Mouse (Mus musculus) kidney, postnatal 0 days (tissue): Measurements from ENCODE around the gene Ell2. TPM values are rescaled to one million over a fixed set of nuclear protein-coding genes. Genes with fewer than 3 reads are reported as not detected.

Experiments
- ATAC-seq: fragments of 200-750 bp; cut with Nextera tagmentation; replicated peaks from 2 replicates; pipeline ENCODE4 v1.8.0; 2017; ENCODE audit warnings: low read depth, moderate number of reproducible peaks, moderate TSS enrichment, moderate library complexity; ENCODE audit not compliant: low FRiP score
- DNase-seq: peaks from one replicate; pipeline ENCODE4 v3.0.0-alpha.2; 2016; ENCODE audit warnings: low spot score
- H3K27ac ChIP-seq: fragments of 300-500 bp; sonication (generic); 2 replicates; pipeline ENCODE4 v1.5.1; 2014; ENCODE audit warnings: mild to moderate bottlenecking
- H3K27me3 ChIP-seq: fragments of 300-500 bp; sonication (generic); 2 replicates; pipeline ENCODE4 v1.6.1; 2014; ENCODE audit warnings: low read length, mixed read lengths; ENCODE audit not compliant: insufficient read depth
- H3K36me3 ChIP-seq: fragments of 300-500 bp; sonication (generic); 2 replicates; pipeline ENCODE4 v1.6.1; 2014; ENCODE audit warnings: low read length, mixed read lengths; ENCODE audit not compliant: insufficient read depth
- H3K4me1 ChIP-seq: fragments of 300-500 bp; sonication (generic); replicated peaks from 2 replicates; pipeline ENCODE4 v1.6.1; 2014; ENCODE audit warnings: antibody characterized with exemption, low read length, mixed read lengths; ENCODE audit not compliant: insufficient read depth
- H3K4me2 ChIP-seq: fragments of 300-500 bp; sonication (generic); 2 replicates; pipeline ENCODE4 v1.6.1; 2014; ENCODE audit warnings: mild to moderate bottlenecking, low read length, moderate library complexity, mixed read lengths
- H3K4me3 ChIP-seq: fragments of 300-500 bp; sonication (generic); replicated peaks from 2 replicates; pipeline ENCODE4 v1.5.1; 2014; ENCODE audit warnings: low read depth, low read length
- H3K9ac ChIP-seq: fragments of 300-500 bp; sonication (generic); 2 replicates; pipeline ENCODE4 v1.6.1; 2014; ENCODE audit warnings: low read depth, low read length
- H3K9me3 ChIP-seq: fragments of 300-500 bp; sonication (generic); replicated peaks from 2 replicates; pipeline ENCODE4 v1.6.1; 2016; ENCODE audit warnings: low read length, inconsistent platforms, mixed read lengths
- CTCF ChIP-seq: IDR thresholded peaks from 2 replicates; pipeline ENCODE4 v1.5.1; 2016; ENCODE audit warnings: antibody characterized with exemption, low read depth, mild to moderate bottlenecking, moderate library complexity
- WGBS: fragments of 180-500 bp; shearing (Covaris S2); extraction: QIAGEN DNeasy Blood & Tissue Kit; methylation state at CpG from one replicate; pipeline ENCODE4 v1.1.7; 2014; 5-methylcytosine and 5-hydroxymethylcytosine counted together
- polyA plus RNA-seq: library from polyadenylated mRNA; unstranded; fragments of >200 nt; fragmentation: Nextera tagmentation; extraction: Ambion mirVana; gene quantifications from 2 replicates; pipeline ENCODE4 v1.2.1, GENCODE M21; 2015

The Ell2 gene
- polyA plus RNA-seq, 1 experiment from 2014 or later, result 5.8 TPM

- no peak for ATAC-seq
- TF ChIP-seq CTCF, result no peak
- no peak overlapping the region for H3K27ac ChIP-seq
- 0 out of 2 replicates have a peak, but pooled peaks cover 3% of the 10 kb centered on the region for H3K4me1 ChIP-seq
- DNase-seq, result no peak
- H3K4me3 ChIP-seq, result no peak overlapping the region
- H3K36me3 ChIP-seq, result no peaks in the 10 kb centered on the region
- H3K4me2 ChIP-seq, result no peak overlapping the region
- 63% methylated on average over 1 of the region's 1 CpGs for WGBS
- H3K9ac ChIP-seq, result no peak overlapping the region
- H3K27me3 ChIP-seq, result no peaks in the 10 kb centered on the region
- no peaks in the 10 kb centered on the region for H3K9me3 ChIP-seq
These were observed 23.3 kb downstream of the Ell2 start for GRCm38 (mm10) chr13:75729834-75730233.

GRCm38 (mm10) chr13:75730717-75731116 is 24.2 kb downstream of the Ell2 start:
- H3K27me3 ChIP-seq, result no peaks in the 10 kb centered on the region
- H3K27ac ChIP-seq, result no peak overlapping the region
- DNase-seq, result no peak
- H3K4me2 ChIP-seq, result no peak overlapping the region
- ATAC-seq, result no peak
- no peak overlapping the region for H3K9ac ChIP-seq
- no peaks in the 10 kb centered on the region for H3K9me3 ChIP-seq
- H3K4me3 ChIP-seq, result no peak overlapping the region
- TF ChIP-seq CTCF, result no peak
- no peaks in the 10 kb centered on the region for H3K36me3 ChIP-seq
- H3K4me1 ChIP-seq, result 0 out of 2 replicates have a peak, but pooled peaks cover 3% of the 10 kb centered on the region

GRCm38 (mm10) chr13:75733594-75734161 is 27.1 kb downstream of the Ell2 start:
- H3K27me3 ChIP-seq, result no peaks in the 10 kb centered on the region
- H3K4me2 ChIP-seq, result no peak overlapping the region
- no peaks in the 10 kb centered on the region for H3K36me3 ChIP-seq
- no peak overlapping the region for H3K4me3 ChIP-seq
- DNase-seq, result no peak
- WGBS, result 54% methylated on average over 3 of the region's 3 CpGs
- no peaks in the 10 kb centered on the region for H3K9me3 ChIP-seq
- 0 out of 2 replicates have a peak, but pooled peaks cover under 1% of the 10 kb centered on the region for H3K4me1 ChIP-seq
- ATAC-seq, result no peak
- TF ChIP-seq CTCF, result no peak
- no peak overlapping the region for H3K27ac ChIP-seq
- H3K9ac ChIP-seq, result no peak overlapping the region

GRCm38 (mm10) chr13:75734231-75734630 is 27.7 kb downstream of the Ell2 start:
- DNase-seq, result no peak
- no peaks in the 10 kb centered on the region for H3K27me3 ChIP-seq
- no peak overlapping the region for H3K9ac ChIP-seq
- H3K27ac ChIP-seq, result no peak overlapping the region
- H3K4me1 ChIP-seq, result 0 out of 2 replicates have a peak, but pooled peaks cover 5% of the 10 kb centered on the region
- H3K9me3 ChIP-seq, result no peaks in the 10 kb centered on the region
- H3K4me2 ChIP-seq, result no peak overlapping the region
- ATAC-seq, result no peak
- H3K4me3 ChIP-seq, result no peak overlapping the region
- no peak for TF ChIP-seq CTCF
- H3K36me3 ChIP-seq, result no peaks in the 10 kb centered on the region
- WGBS, result 91% methylated on average over 5 of the region's 5 CpGs

- DNase-seq (no peak), ATAC-seq (no peak)
- H3K36me3 ChIP-seq, result no peaks in the 10 kb centered on the region
- no peak overlapping the region for H3K4me3 ChIP-seq
- H3K4me2 ChIP-seq, result no peak overlapping the region
- no peak overlapping the region for H3K27ac ChIP-seq
- 82% methylated on average over 1 of the region's 1 CpGs for WGBS
- H3K4me1 ChIP-seq, result 0 out of 2 replicates have a peak, but pooled peaks cover 5% of the 10 kb centered on the region
- no peaks in the 10 kb centered on the region for H3K27me3 ChIP-seq
- no peaks in the 10 kb centered on the region for H3K9me3 ChIP-seq
- no peak overlapping the region for H3K9ac ChIP-seq
- TF ChIP-seq CTCF, result no peak
These were observed 29.0 kb downstream of the Ell2 start for GRCm38 (mm10) chr13:75735606-75736005.

GRCm38 (mm10) chr13:75737991-75738390 is 31.4 kb downstream of the Ell2 start:
- H3K27ac ChIP-seq, result no peak overlapping the region
- no peaks in the 10 kb centered on the region for H3K9me3 ChIP-seq
- H3K4me2 ChIP-seq, result no peak overlapping the region; the same call in 1 of the 2 replicates
- DNase-seq, result no peak
- H3K9ac ChIP-seq, result no peak overlapping the region
- H3K4me3 ChIP-seq, result no peak overlapping the region
- H3K27me3 ChIP-seq, result no peaks in the 10 kb centered on the region
- H3K36me3 ChIP-seq, result no peaks in the 10 kb centered on the region
- ATAC-seq, result no peak
- WGBS, result 40% methylated on average over 7 of the region's 7 CpGs
- TF ChIP-seq CTCF, result no peak
- H3K4me1 ChIP-seq, result 0 out of 2 replicates have a peak, but pooled peaks cover 5% of the 10 kb centered on the region

- no peak overlapping the region for H3K4me2 ChIP-seq
- no peak for ATAC-seq
These were observed 32.0 kb downstream of the Ell2 start for GRCm38 (mm10) chr13:75738536-75738935.

More at GRCm38 (mm10) chr13:75738536-75738935, 32.0 kb downstream of the Ell2 start:
- no peak overlapping the region for H3K27ac ChIP-seq
- H3K4me1 ChIP-seq, result 0 out of 2 replicates have a peak, but pooled peaks cover 5% of the 10 kb centered on the region
- TF ChIP-seq CTCF, result no peak
- no peaks in the 10 kb centered on the region for H3K27me3 ChIP-seq
- no peaks in the 10 kb centered on the region for H3K36me3 ChIP-seq
- H3K9ac ChIP-seq, result no peak overlapping the region
- WGBS, result 18% methylated on average over 6 of the region's 6 CpGs
- no peaks in the 10 kb centered on the region for H3K9me3 ChIP-seq
- no peak for DNase-seq
- H3K4me3 ChIP-seq, result no peak overlapping the region
